ENCODE assay signal across 28 mouse cellular contexts in the genomic region with DNA sequence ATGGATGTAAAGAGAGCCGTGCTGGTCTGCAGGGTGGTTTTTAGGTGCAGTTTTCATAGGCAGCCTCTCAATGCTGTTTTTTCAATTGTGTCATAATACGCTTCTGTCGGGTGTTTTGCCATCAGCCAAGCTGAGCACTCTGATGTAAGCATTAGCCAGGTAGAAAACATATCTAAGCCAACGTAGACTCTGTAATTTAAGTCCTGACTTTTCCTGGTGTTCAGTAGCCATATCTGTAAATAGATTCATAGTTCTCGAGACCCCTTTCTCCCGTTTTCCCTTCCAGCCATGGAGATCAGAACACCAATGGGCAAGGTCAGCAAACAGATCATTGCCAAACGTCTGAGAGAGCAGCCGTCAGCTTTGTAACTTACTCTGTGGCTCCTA.
DNase-seq lines count a peak whose midpoint lies in the region; ATAC-seq and TF ChIP-seq lines count a peak whose summit lies in the region.
"Had no signal": no experiment of that assay in that cellular context is flagged by ENCODE, and none has a peak within 500 bp of the region (broad histone marks: within the 10 kb centered on the region; RNA-seq: fewer than 3 reads in every experiment).

No protein-coding gene starts in this region.

- TF ChIP-seq CTCF in liver, postnatal 0 days (IDR thresholded peaks at IDR 0.05; ENCODE audit: low read depth): no peak
- TF ChIP-seq CTCF in midbrain, postnatal 0 days (IDR thresholded peaks at IDR 0.05): no peak

- H3K4me1 ChIP-seq in heart, embryonic 10.5 days: peaks cover 22% of the 10 kb centered on the region
- H3K4me1 ChIP-seq in liver, postnatal 0 days (ENCODE audit: insufficient read depth): peaks cover 14% of the 10 kb centered on the region
- no peaks in the 10 kb centered on the region; the same call in 1 of the 2 replicates for H3K4me1 ChIP-seq in midbrain, postnatal 0 days (ENCODE audit: insufficient read depth, low read length)

- WGBS in heart, embryonic 10.5 days: 78% methylated on average over 8 of the region's 8 CpGs
- 56% methylated on average over 8 of the region's 8 CpGs for WGBS in liver, postnatal 0 days (ENCODE audit: insufficient replicate concordance)
- WGBS in midbrain, postnatal 0 days: 83% methylated on average over 8 of the region's 8 CpGs

- ATAC-seq in liver, postnatal 0 days: no peak
- no peak for ATAC-seq in midbrain, postnatal 0 days (ENCODE audit: low FRiP score)
- ATAC-seq: CD4-positive, CD25-positive, alpha-beta regulatory T cell, adult 4 months; forebrain, postnatal 0 days; intestine, embryonic 15.5 days had no signal

- no peaks in the 10 kb centered on the region for H3K9me3 ChIP-seq in heart, embryonic 10.5 days
- no peaks in the 10 kb centered on the region for H3K9me3 ChIP-seq in liver, postnatal 0 days (ENCODE audit: low read length)
- no peaks in the 10 kb centered on the region for H3K9me3 ChIP-seq in midbrain, postnatal 0 days (ENCODE audit: low read length)
- H3K9me3 ChIP-seq: hindbrain, embryonic 10.5 days; intestine, embryonic 15.5 days; limb, embryonic 12.5 days; liver, embryonic 13.5 days had no signal

- no peak overlapping the region for H3K4me3 ChIP-seq in heart, embryonic 10.5 days
- no peak overlapping the region for H3K4me3 ChIP-seq in liver, postnatal 0 days (ENCODE audit: low read depth, low read length)
- no peak overlapping the region for H3K4me3 ChIP-seq in midbrain, postnatal 0 days (ENCODE audit: low read depth, low read length)
- H3K4me3 ChIP-seq: erythroblast, embryonic 14.5 days; heart, adult 2 months; hindbrain, embryonic 10.5 days; intestine, embryonic 15.5 days; layer of hippocampus, adult 2 months; left cerebral cortex, adult 2 months; limb, embryonic 12.5 days; liver, embryonic 13.5 days had no signal

- TF ChIP-seq EP300 in liver, postnatal 0 days (IDR thresholded peaks at IDR 0.05; ENCODE audit: low read depth): no peak

- H3K4me2 ChIP-seq in liver, postnatal 0 days (ENCODE audit: low read depth, low read length): peak overlapping the region; percentile 15
- peak overlapping the region; percentile 2; the same call in 1 of the 2 replicates for H3K4me2 ChIP-seq in midbrain, postnatal 0 days (ENCODE audit: low read depth, low read length, poor library complexity, severe bottlenecking)
- H3K4me2 ChIP-seq: intestine, embryonic 15.5 days; limb, embryonic 12.5 days; liver, embryonic 13.5 days had no signal

- H3K9ac ChIP-seq in liver, postnatal 0 days (replicated peaks): no peak overlapping the region
- H3K9ac ChIP-seq in midbrain, postnatal 0 days (replicated peaks; ENCODE audit: low read length, poor library complexity, severe bottlenecking): no peak overlapping the region
- H3K9ac ChIP-seq: forebrain, postnatal 0 days; intestine, embryonic 15.5 days; limb, embryonic 12.5 days; liver, embryonic 13.5 days had no signal

- H3K27me3 ChIP-seq in heart, embryonic 10.5 days (ENCODE audit: insufficient read depth, poor library complexity, severe bottlenecking): peaks cover 21% of the 10 kb centered on the region; the same call in 1 of the 2 replicates
- H3K27me3 ChIP-seq in liver, postnatal 0 days (ENCODE audit: insufficient read depth, low read length): peaks cover 22% of the 10 kb centered on the region
- no peaks in the 10 kb centered on the region for H3K27me3 ChIP-seq in midbrain, postnatal 0 days (ENCODE audit: insufficient read depth, low read length)

- no peaks in the 10 kb centered on the region for H3K36me3 ChIP-seq in heart, embryonic 10.5 days
- H3K36me3 ChIP-seq in liver, postnatal 0 days (replicated peaks; ENCODE audit: insufficient read depth, low read length): no peaks in the 10 kb centered on the region
- H3K36me3 ChIP-seq in midbrain, postnatal 0 days (ENCODE audit: insufficient read depth, low read length): no peaks in the 10 kb centered on the region
- H3K36me3 ChIP-seq: hindbrain, embryonic 10.5 days; intestine, embryonic 15.5 days; limb, embryonic 12.5 days; liver, embryonic 13.5 days had no signal

- no peak overlapping the region for H3K27ac ChIP-seq in heart, embryonic 10.5 days
- H3K27ac ChIP-seq in liver, postnatal 0 days (ENCODE audit: low read depth): peak overlapping the region; percentile 5; the same call in 1 of the 2 replicates
- H3K27ac ChIP-seq in midbrain, postnatal 0 days (ENCODE audit: low read depth, low read length): no peak overlapping the region
- H3K27ac ChIP-seq: heart, adult 2 months; hindbrain, embryonic 10.5 days; intestine, embryonic 15.5 days; layer of hippocampus, adult 2 months; left cerebral cortex, adult 2 months; limb, embryonic 12.5 days; liver, embryonic 13.5 days; macrophage had no signal

- peak; percentile 38 for DNase-seq in heart, embryonic 10.5 days (ENCODE audit: low spot score)
- no peak for DNase-seq in heart, adult 18-20 months
- no peak for DNase-seq in liver, postnatal 0 days
- no peak for DNase-seq in liver
- DNase-seq in induced T-regulatory cell, adult 2 months (ENCODE audit: low read depth): peak; percentile 40
- DNase-seq in midbrain, postnatal 0 days (ENCODE audit: low spot score): no peak
- DNase-seq in spleen, postnatal 14 days (ENCODE audit: low spot score in 2 of 2): no peak
- DNase-seq: adrenal gland, postnatal 14 days; cerebellum, adult 11-12 months; cerebellum, adult 9-11 months; embryo, embryonic 11 days; forebrain, postnatal 0 days; gastrocnemius, postnatal 14 days; heart, adult 2 months; heart, postnatal 14 days; liver, embryonic 13.5 days; lung, adult 2 months; lung, postnatal 10 days; right cerebral cortex, postnatal 4 days; thymus, postnatal 4 days had no signal

Comparison
In these comparisons a context has a peak if more than half of its experiments do, and no peak if none do; other contexts are left out.
1. DNase-seq: peak in heart, embryonic 10.5 days (single experiment) and induced T-regulatory cell, adult 2 months (single experiment); none in heart, adult 18-20 months (0 of 2), liver, postnatal 0 days (single experiment), liver (single experiment), midbrain, postnatal 0 days (single experiment) and spleen, postnatal 14 days (0 of 2).